Mouse (Mus musculus) CH12.LX (cell line): ENCODE measurements at regions not wholly inside any gene's neighbourhood (a gene's known extent, or its start where the extent isn't known, plus 50 kb on each side); places are given as distances from the start of the nearest gene placed in this dataset.

Experiments used
- CTCF ChIP-seq, 2 experiments: IDR thresholded peaks in 1 of 2; conservative IDR thresholded peaks in 1 of 2; 2 replicates each; pipeline ENCODE4 v1.5.1; 2011 to 2012; ENCODE audit warnings: low read depth in 2 of 2, low read length in 2 of 2, improper control_type of control experiment in 1 of 2, inconsistent platforms in 1 of 2, mild to moderate bottlenecking in 1 of 2, moderate library complexity in 1 of 2
- EP300 ChIP-seq: IDR thresholded peaks from 2 replicates; pipeline ENCODE4 v1.6.1; 2011; ENCODE audit warnings: low read length, improper control_type of control experiment
- JUND ChIP-seq: conservative IDR thresholded peaks from 2 replicates; pipeline ENCODE4 v1.6.1; 2011; ENCODE audit warnings: low read depth, low read length, improper control_type of control experiment
- MAFK ChIP-seq: IDR thresholded peaks from 2 replicates; pipeline ENCODE4 v1.6.1; 2011; ENCODE audit warnings: low read length, improper control_type of control experiment; ENCODE audit not compliant: insufficient replicate concordance
- POLR2A ChIP-seq: IDR thresholded peaks from 2 replicates; pipeline ENCODE4 v1.6.1; 2011; ENCODE audit warnings: low read depth, mild to moderate bottlenecking, improper control_type of control experiment, low read length
- TBP ChIP-seq: conservative IDR thresholded peaks from 2 replicates; pipeline ENCODE4 v1.6.1; 2011; ENCODE audit warnings: low read depth, low read length, improper control_type of control experiment
- USF1 ChIP-seq: IDR thresholded peaks from 2 replicates; pipeline ENCODE4 v1.6.1; 2014; ENCODE audit warnings: low read depth, mild to moderate bottlenecking, inconsistent platforms, low read length, improper control_type of control experiment
- USF2 ChIP-seq: conservative IDR thresholded peaks from 2 replicates; pipeline ENCODE4 v1.6.1; 2011; ENCODE audit warnings: low read depth, low read length, improper control_type of control experiment

- TF ChIP-seq CTCF (conservative IDR thresholded peaks at IDR 0.05 in 1 of 2, IDR thresholded peaks at IDR 0.05 in 1 of 2; ENCODE audit: low read depth in 2 of 2, low read length in 2 of 2) (no peak), POLR2A (no peak), TBP (no peak), USF1 (no peak), USF2 (no peak), JUND (no peak), EP300 (no peak), MAFK (no peak)
These were observed 111.1 kb downstream of the 1190002N15Rik start for GRCm38 (mm10) chr9:94426740-94427139.
